Mouse (Mus musculus) myocyte (in vitro differentiated cells): Measurements from ENCODE around the gene Nuak2.

Source experiments
- E2F4 ChIP-seq: IDR thresholded peaks from one replicate; pipeline ENCODE4 v1.6.1; 2011; ENCODE audit warnings: mild to moderate bottlenecking, control low read depth, moderate library complexity; ENCODE audit not compliant: insufficient read depth
- MAX ChIP-seq: IDR thresholded peaks from one replicate; pipeline ENCODE4 v1.6.1; 2011; ENCODE audit warnings: low read depth, mild to moderate bottlenecking, control low read depth
- MYOD1 ChIP-seq, 3 experiments: IDR thresholded peaks; one replicate each; pipeline ENCODE4 v1.6.1; 2011; ENCODE audit warnings: control low read depth in 2 of 3, low read depth in 2 of 3, mild to moderate bottlenecking in 2 of 3, moderate library complexity in 1 of 3; ENCODE audit not compliant: insufficient read length in 2 of 3, control insufficient read depth in 1 of 3
- POLR2A ChIP-seq: IDR thresholded peaks from one replicate; pipeline ENCODE4 v1.6.1; 2011; ENCODE audit warnings: low read depth, mild to moderate bottlenecking, control low read depth, moderate library complexity; ENCODE audit not compliant: insufficient read length
- POLR2AphosphoS2 ChIP-seq: IDR thresholded peaks from one replicate; pipeline ENCODE4 v1.6.1; 2011; ENCODE audit warnings: low read depth, control low read depth; ENCODE audit not compliant: insufficient read length
- SRF ChIP-seq: IDR thresholded peaks from one replicate; pipeline ENCODE4 v1.6.1; 2011; ENCODE audit warnings: low read depth; ENCODE audit not compliant: control insufficient read depth, insufficient read length
- TCF12 ChIP-seq: IDR thresholded peaks from one replicate; pipeline ENCODE4 v1.6.1; 2011; ENCODE audit warnings: mild to moderate bottlenecking, control low read depth; ENCODE audit not compliant: poor library complexity, insufficient read depth, severe bottlenecking
- USF1 ChIP-seq: IDR thresholded peaks from one replicate; pipeline ENCODE4 v1.6.1; 2011; ENCODE audit warnings: low read depth, mild to moderate bottlenecking, control low read depth, moderate library complexity

DNA sequence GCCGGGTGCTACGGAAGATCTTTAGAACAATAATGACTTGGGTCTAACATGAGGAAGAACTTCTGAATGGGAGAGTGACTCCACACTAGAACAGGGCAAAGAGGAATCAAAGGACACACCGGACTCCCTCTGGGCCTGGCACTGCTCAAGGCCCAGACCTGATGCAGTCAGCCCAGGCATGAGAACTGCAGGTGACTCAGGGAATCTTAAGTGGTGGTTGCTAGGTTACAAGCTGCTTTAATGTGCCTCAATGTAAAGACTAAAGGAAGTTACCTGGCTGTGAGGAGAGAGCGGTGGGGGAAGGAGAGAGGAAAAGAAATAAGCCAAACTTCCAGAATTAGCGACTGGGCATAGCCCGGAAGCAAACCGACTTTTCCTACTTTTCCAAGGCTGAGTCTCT lies 20.4 kb upstream of the Nuak2 start:
- no peak for TF ChIP-seq POLR2A
- TF ChIP-seq MAX = no peak
- TF ChIP-seq USF1 = no peak
- no peak for TF ChIP-seq TCF12
- TF ChIP-seq E2F4 = no peak
- no peak for TF ChIP-seq POLR2AphosphoS2
- TF ChIP-seq SRF = no peak
- TF ChIP-seq MYOD1 (IDR thresholded peaks at IDR 0.05; ENCODE audit: control insufficient read depth in 1 of 3, insufficient read length in 2 of 3, low read depth in 2 of 3) = no peak
